Mouse (Mus musculus): ENCODE data around the gene Dcun1d4.
A peak's percentile ranks its signal among the peaks of the same experiment; 100 is the strongest.
"Not testable (repeated sequence)": the region's sequence is repeated elsewhere in the genome, so short reads cannot be mapped to it uniquely, and the experiment has no call there.

Gene Dcun1d4

DNA sequence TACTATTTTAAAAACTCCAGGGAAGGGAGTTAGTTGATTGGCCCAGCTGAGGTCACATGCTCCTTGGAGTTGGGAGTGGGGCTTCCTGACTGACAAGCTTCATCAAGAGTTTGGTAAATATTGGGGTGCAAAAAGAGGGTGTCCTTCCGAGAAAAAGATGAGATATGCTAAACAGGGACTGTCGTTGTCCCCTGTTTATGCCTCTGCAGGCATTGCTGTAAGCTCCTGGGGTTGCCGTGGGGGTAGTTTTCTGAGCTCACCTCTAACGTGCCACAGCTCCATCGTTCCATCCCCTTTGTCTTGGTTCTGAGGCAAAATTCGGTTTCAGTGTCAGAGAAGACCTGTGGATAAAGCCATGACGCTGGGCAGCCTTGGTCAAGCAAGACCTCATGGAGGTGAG, at the start of gene Dcun1d4:
Gene Dcun1d4 (plus strand): TSS at position 301 of the 400 bp plus-strand sequence.
- DNase-seq (ENCODE audit: low spot score in 2 of 2), result no peak

DNA sequence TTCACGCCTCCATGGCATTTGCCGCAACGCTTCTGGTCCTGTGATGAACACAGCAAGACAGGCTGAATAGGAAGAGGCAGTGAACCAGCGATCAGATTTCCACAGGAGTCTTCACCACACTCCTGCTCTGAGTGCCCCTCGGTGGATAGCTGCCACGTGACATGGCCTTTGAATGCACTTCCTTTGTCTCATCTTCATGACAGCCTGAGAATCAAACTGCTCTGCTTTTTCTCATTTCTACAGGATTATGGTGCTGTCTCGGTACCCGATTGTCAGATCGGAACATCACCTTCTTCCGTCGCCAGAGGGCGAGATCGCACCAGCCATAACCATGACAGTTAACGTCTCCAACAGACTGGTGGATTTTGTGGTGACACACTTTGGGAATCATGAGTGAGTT, 49.2 kb upstream of the Dcun1d4 start:
- DNase-seq (ENCODE audit: low spot score in 2 of 2), result peak; percentile 77 to 83

- DNase-seq (ENCODE audit: low spot score in 2 of 2), result no peak
Measured at GRCm38 (mm10) chr5:73432805-73433204, 48.0 kb upstream of the Dcun1d4 start.

DNA sequence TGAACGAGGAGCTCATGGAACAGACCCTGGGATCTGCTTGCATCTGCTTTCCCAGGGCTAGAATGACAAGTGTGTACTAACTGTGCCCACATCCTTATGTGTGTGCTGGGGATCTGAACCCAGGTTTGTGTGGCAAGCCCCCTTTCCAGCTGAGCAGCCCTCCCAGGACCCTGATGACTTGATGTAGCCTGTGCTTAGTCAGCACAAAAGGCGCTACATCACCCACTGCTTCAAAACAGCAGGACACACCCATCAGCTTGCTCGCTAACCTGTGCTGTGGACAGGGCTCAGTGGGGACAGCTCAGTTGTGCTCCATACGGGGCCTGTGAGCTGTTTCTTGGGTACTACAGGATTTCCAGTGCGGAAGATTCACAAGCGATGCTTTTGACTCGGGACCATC, 46.0 kb upstream of the Dcun1d4 start:
- no peak for DNase-seq (ENCODE audit: low spot score in 2 of 2)

DNA sequence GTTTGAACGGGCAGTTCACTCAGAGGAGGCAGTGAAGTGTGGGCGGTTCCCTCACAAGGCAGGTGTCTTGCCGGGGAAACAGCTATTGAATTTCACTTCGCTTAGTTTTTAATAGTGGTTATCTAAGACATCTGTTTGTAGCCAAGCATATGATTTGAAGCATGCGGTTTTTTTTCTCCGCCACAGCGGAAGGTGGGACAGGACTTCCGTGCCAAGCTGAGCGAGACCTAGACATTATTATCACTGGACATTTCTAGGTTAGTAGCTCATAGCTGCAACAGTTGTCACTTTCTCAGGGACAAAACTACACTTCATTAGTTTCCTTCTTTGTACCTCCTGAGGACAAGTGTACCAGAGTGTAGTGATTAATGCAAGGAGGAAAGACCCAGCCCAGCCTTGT, 38.6 kb upstream of the Dcun1d4 start:
- no peak for DNase-seq (ENCODE audit: low spot score in 2 of 2)

DNA sequence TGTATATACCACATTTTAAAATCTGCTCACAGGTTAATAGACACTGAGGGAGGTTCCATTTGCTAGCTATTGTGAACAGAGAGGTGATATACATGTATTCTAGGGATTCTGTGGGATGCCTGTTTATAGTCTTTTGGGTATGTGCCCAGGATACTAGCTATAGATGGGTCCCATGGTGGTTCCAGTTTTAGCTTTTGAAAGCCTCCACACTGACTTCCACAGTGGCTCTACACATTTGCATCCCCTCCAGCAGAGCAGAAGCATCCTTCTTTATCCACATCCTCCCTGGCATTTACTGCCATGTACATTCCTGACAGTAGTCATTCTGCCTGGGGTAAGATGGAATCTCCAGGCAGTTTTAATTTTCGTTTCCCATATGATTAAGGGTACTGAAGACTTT, 30.5 kb upstream of the Dcun1d4 start:
- no peak for DNase-seq (ENCODE audit: low spot score in 2 of 2)

GRCm38 (mm10) chr5:73454502-73455306, 26.1 kb upstream of the Dcun1d4 start:
- DNase-seq (ENCODE audit: low spot score in 2 of 2), result no peak

DNA sequence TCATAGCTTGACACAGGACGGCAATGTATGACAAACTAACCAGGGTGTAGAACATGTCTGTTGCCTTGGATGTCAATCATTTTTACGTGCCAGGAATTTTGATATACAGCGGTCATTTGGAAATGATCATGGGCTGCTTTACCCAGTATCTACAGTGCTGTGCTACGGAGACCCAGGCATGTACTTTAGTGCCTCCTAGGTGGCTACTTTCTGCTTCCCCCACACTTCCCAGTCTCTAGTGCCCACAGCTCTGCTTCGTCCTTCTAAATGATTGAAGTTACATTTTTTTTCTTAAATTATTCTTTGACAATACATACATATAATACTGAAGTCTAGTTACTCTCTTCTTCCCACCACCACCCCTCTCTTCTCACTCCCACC, 25.5 kb upstream of the Dcun1d4 start:
- DNase-seq (ENCODE audit: low spot score in 2 of 2), result no peak

DNA sequence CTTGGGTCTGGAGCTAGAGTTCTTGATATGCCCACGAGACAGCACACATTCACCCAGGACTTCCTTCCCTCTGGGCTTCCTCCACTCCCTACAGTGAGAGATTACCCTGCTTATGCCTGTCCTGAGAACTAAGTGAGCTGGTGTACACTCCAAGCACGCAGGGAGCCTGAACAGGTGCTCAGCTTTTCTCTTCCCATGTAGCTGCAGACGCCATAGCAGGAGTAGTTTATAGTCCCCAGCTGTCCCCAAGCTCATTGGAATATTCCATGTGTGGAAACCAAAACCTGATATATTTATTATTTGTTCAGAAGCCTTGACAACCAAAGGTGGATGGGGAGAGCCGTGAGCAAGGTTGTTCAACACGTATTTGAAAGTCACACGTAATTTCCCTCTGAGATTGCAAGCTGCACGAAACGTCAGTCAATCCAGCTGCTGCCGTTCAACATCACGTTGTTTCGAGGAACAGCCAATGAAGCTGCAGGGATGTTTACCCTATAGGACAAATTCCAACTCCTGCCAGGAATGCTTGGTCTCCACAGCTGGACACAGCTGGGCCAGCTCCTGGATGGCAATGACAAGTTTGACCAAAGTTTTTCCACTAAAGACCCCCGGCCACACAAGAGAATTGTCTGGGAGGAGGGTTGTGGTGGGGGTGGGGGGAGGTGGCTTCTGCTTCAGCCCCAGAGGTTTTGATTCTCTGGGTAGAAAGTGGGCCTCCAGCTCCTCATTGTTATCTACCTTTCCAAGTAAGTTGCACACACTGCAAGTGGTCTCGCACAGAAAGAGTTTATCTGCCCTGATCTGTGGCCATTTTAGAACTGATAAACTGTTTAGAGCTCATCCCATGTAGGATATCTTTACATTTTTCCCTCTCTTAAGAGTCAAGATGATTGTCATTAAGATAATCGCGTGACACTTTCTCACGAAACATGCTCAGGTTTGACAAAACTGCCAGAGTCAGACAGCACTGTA, 12.1 kb upstream of the Dcun1d4 start:
- DNase-seq (ENCODE audit: low spot score in 2 of 2), result no peak

- DNase-seq (ENCODE audit: low spot score in 2 of 2), result no peak
Measured at GRCm38 (mm10) chr5:73474412-73475405, 6.1 kb upstream of the Dcun1d4 start.

- no peak for DNase-seq (ENCODE audit: low spot score in 2 of 2)
Measured at GRCm38 (mm10) chr5:73481401-73481800, 601 bp downstream of the Dcun1d4 start.

DNA sequence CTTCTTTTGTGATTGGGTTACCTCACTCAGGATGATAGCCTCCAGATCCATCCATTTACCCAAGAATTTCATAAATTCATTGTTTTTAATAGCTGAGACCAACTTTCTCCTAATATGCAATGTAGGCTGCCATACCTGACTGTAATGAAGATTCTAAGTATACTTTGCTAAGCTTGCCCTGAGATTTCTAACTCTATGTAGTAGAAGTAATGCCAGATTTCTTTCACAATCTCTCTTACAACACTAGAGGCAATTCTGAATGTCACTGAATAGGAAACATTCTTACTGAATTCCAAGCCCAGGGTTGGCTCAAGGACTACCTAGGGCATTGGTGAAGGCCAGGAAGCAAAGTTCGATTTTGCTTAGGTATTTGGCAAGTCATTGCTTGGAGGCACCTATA, 1.6 kb downstream of the Dcun1d4 start:
- not testable (repeated sequence) for DNase-seq (ENCODE audit: low spot score in 2 of 2)

DNA sequence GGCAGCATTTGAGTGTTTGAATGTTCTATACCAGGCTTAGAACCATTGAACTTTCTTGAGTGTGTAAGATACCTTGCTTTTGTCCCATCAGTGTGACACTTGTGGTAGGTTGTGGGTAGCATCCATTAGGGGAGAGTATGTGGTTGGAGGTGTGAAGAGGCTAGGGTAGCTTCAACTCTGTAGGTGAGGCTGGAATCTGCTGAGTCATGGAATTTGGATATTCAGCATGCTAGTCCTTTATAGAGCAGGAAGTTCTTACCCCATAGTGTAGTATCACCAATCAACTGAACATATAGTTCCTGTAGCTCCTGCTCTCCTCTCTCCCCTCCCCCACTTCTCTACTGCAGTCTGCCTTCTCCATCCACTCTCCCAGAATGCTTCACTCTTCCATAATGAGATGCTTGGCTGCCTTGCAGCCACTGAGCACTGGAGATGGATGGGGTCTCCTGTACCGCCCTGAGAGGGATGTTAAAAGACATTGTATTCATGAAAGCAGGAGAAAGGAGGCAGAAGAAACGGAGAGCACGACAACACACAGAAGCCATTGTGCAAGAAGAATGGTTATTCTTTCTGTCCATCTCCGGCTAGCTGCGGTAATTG, 3.3 kb downstream of the Dcun1d4 start:
- DNase-seq (ENCODE audit: low spot score in 2 of 2), result no peak

DNA sequence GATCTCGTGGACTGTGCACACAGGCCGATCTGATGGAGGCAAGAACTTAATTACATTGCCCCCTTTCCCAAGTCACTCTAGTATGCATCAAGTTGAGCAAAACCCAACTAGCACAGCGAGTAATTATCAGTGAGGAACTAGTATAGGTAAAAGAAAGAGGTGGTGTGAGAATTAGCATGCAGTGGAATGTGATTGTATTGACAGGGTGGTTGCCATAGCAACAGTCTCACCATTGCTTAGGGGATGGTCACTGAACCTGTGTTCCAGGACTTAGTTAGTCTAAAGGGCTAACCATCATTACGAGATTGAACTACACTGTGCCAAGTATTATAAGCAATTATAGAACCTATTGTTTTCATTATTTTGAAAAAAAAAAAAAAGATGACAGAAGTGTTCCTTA, 5.7 kb downstream of the Dcun1d4 start:
- DNase-seq (ENCODE audit: low spot score in 2 of 2), result no peak

DNA sequence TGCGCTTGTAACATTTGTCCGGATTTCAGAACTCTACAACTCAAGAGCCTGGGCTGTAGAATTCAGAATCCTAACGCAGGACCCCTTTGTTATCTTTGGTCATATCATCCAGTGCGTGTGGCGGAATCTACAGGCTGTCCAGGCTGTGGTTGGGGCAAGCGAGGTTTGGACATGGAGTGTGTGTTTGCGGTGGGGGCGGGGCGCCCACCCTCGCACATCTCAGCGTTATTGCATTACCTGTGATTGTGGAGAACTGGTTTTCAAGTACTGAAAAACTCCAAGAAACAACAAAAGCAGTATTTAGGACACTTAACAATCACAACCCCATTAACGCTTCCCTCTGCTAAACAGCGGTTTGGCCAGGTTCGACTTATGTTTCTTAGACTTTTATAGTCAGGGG, 9.1 kb downstream of the Dcun1d4 start:
- DNase-seq (ENCODE audit: low spot score in 2 of 2), result no peak

DNA sequence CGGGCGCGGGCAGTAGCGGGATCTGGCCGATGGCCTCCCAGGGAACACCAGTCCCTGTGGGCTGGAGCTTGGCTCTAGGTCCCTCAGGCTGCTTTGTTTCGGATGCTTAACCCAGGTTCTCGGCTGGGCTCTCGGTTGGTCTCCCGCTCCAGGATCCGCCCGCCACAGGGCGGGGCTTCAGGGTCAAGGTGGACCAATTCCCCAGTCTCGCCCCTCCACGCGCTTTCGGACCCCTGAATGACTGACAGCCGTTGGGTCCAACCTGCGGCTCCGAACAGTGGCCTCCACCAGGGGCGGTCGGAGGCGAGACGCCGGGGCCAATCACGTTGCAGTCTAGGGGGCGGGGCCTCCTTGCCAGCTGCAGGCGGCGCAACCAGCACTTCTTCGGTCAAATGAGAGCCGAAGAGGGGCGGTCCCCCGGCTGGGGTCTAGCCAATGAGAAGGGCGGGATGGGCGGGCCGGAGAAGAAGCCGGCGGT, 9.8 kb downstream of the Dcun1d4 start:
- peak; percentile 95 to 99 for DNase-seq (ENCODE audit: low spot score in 2 of 2)

- DNase-seq (ENCODE audit: low spot score in 2 of 2), result peak in 1 of 2 experiments; percentile 10
Measured at GRCm38 (mm10) chr5:73491074-73491836, 10.5 kb downstream of the Dcun1d4 start.

DNA sequence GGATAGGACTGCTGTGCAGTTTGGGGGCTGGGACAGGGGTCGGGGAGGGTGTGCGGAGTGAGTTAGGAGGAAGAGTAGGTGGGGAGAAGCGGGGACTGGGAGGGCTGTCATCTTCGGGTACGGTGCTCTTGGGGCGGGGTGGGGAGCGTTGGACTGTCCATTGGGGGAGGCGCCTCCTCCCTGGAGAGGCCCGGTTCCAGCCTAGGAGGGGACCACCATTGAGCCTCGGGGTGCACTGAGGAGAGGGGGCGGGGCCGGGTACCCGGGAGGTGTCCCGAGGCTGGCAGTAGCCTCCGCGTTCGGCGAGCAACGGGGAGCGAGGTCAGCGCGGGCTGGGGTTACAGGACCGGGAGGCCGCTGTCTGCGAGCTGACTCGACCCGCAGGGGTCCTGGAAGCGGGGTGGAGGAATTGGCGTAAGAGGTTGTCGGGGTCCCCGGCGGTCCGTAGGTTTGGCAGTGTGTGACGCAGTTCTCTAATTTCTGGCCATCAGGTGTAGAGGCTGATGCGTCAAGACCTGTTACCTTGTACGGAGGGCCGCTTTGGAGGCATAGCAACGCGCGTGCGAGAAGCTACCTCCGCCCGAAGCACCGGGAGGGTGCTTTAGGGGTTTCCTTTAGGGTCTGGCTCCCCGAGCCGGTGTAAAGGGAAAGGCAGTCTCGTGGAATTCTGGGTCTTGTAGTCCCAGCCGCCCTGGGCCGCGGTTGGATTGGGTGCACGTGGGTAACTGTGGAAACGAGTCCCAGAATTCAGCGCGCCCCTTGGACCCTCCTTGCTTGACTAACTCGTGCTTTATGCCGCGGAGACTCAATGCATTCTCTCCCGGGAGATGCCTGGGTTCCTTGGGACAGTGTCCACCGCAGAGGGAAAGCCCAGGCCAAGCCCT, 11.3 kb downstream of the Dcun1d4 start:
- peak; percentile 84 to 88 for DNase-seq (ENCODE audit: low spot score in 2 of 2)

- DNase-seq (ENCODE audit: low spot score in 2 of 2), result no peak
Measured at GRCm38 (mm10) chr5:73497401-73497800, 16.6 kb downstream of the Dcun1d4 start.
